Mouse (Mus musculus) heart, postnatal 0 days (tissue): ENCODE measurements around the gene Adcy2. TPM values are rescaled to one million over a fixed set of nuclear protein-coding genes. Genes with fewer than 3 reads are reported as not detected.

Experiments used
- ATAC-seq: fragments of 200-750 bp; cut with Nextera tagmentation; 2 replicates; pipeline ENCODE4 v1.8.0; 2017; ENCODE audit warnings: low read depth, moderate number of reproducible peaks, moderate library complexity; ENCODE audit not compliant: insufficient read depth
- DNase-seq: peaks from one replicate; pipeline ENCODE4 v3.0.0-alpha.2; 2016; ENCODE audit warnings: low spot score
- H3K27ac ChIP-seq: fragments of 300-500 bp; sonication (generic); 2 replicates; pipeline ENCODE4 v1.5.1; 2014; ENCODE audit warnings: low read depth, mild to moderate bottlenecking
- H3K27me3 ChIP-seq: fragments of 300-500 bp; sonication (generic); 2 replicates; pipeline ENCODE4 v1.6.1; 2014; ENCODE audit warnings: low read length, mixed read lengths; ENCODE audit not compliant: control insufficient read depth, insufficient read depth
- H3K36me3 ChIP-seq: fragments of 300-500 bp; sonication (generic); replicated peaks from 2 replicates; pipeline ENCODE4 v1.6.1; 2014; ENCODE audit warnings: low read length, mixed read lengths; ENCODE audit not compliant: control insufficient read depth, insufficient read depth
- H3K4me1 ChIP-seq: fragments of 300-500 bp; sonication (generic); 2 replicates; pipeline ENCODE4 v1.6.1; 2014; ENCODE audit warnings: antibody characterized with exemption; ENCODE audit not compliant: control insufficient read depth, insufficient read depth
- H3K4me2 ChIP-seq: fragments of 300-500 bp; sonication (generic); 2 replicates; pipeline ENCODE4 v1.6.1; 2014; ENCODE audit warnings: low read depth, mild to moderate bottlenecking, low read length, moderate library complexity
- H3K4me3 ChIP-seq: fragments of 300-500 bp; sonication (generic); 2 replicates; pipeline ENCODE4 v1.5.1; 2014; ENCODE audit warnings: low read depth, low read length
- H3K9ac ChIP-seq: fragments of 300-500 bp; sonication (generic); replicated peaks from 2 replicates; pipeline ENCODE4 v1.6.1; 2014; ENCODE audit warnings: low read depth, low read length, mixed read lengths
- H3K9me3 ChIP-seq: fragments of 300-500 bp; sonication (generic); replicated peaks from 2 replicates; pipeline ENCODE4 v1.6.1; 2016; ENCODE audit warnings: low read length; ENCODE audit not compliant: control insufficient read depth
- CTCF ChIP-seq: IDR thresholded peaks from 2 replicates; pipeline ENCODE4 v1.5.1; 2016; ENCODE audit warnings: antibody characterized with exemption, control low read depth, low read depth
- EP300 ChIP-seq: IDR thresholded peaks from 2 replicates; pipeline ENCODE4 v1.6.1; 2016; ENCODE audit warnings: antibody characterized with exemption, low read depth
- WGBS: fragments of 180-500 bp; shearing (Covaris S2); extraction: QIAGEN DNeasy Blood & Tissue Kit; methylation state at CpG from one replicate; pipeline ENCODE4 v1.1.7; 2014; 5-methylcytosine and 5-hydroxymethylcytosine counted together
- polyA plus RNA-seq: library from polyadenylated mRNA; unstranded; fragments of >200 nt; fragmentation: Nextera tagmentation; extraction: Ambion mirVana; gene quantifications from 2 replicates; pipeline ENCODE4 v1.2.1, GENCODE M21; 2015
- total RNA-seq: library from RNA; depleted of rRNA; stranded (reverse); fragments of >200 nt; gene quantifications from 2 replicates; pipeline ENCODE4 v1.2.3, GENCODE M21; 2014; ENCODE audit warnings: low replicate concordance

The Adcy2 gene
- total and polyA plus RNA-seq, 2 experiments from 2014 or later: 0.19 to 0.34 TPM

DNA sequence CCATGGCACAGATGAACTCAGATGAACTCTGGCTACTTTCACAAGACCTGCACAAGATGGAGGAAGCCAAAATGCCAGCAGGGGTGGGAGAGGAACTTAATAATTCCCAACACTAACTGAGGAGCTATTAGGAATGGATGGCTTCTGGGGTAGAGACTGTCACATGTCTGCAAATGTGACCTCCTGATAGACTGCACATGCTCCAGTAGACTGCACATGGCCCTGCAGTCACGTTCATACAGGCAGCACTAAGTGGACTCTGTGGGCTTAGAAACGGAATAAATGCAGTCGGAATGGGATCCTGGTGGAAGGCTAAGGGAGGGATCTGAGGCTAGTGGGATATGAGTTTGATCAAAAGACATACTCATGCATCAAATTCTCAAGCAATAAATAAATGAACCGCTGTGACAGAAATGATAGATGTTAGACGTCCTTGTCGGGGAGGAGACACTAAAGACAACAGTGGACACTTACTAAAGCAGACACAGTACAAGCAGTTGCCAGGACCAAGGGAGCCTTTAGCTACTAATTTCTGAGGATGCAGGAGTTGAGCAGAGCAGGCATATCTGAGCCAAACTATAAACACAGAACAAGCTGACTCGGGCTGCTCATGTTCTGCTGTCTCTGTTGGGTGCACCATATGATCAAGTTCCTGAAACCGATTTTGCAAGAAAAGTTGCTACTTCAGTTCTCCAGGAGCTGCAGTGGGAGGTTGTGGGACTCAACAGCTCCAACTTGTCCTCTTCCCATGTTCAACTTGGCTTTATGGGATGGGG lies 211.9 kb downstream of the Adcy2 start:
- ATAC-seq (no peak), DNase-seq (no peak)
- no peaks in the 10 kb centered on the region for H3K27me3 ChIP-seq
- no peak overlapping the region for H3K9ac ChIP-seq
- 72% methylated on average over 8 of the region's 8 CpGs for WGBS
- TF ChIP-seq CTCF: no peak
- no peak for TF ChIP-seq EP300
- H3K4me2 ChIP-seq: no peak overlapping the region
- H3K27ac ChIP-seq: no peak overlapping the region
- H3K9me3 ChIP-seq: no peaks in the 10 kb centered on the region
- H3K36me3 ChIP-seq: no peaks in the 10 kb centered on the region
- no peak overlapping the region for H3K4me3 ChIP-seq
- H3K4me1 ChIP-seq: no peaks in the 10 kb centered on the region

DNA sequence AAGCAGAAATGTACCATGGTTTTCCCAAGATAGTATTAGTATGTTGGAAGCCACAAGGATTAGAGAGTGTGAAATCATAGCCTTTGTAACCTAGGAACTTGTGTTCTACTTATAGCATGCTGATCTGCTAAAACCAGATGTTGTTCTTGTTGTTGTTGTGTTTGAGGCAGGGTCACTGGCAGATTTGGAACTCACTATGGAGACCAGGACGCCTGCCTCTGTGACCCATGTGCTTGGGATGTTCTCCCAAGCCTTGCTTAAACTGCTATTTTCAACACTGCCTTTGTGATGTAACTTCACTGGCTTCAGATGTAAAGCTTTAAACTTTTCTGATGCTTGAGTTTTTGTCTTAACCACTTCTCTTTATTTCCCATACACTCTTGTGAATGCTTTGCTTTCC lies 216.2 kb downstream of the Adcy2 start:
- 33% methylated on average over 1 of the region's 1 CpGs for WGBS
- H3K27ac ChIP-seq: no peak overlapping the region
- H3K27me3 ChIP-seq: no peaks in the 10 kb centered on the region
- no peak overlapping the region for H3K4me2 ChIP-seq
- no peaks in the 10 kb centered on the region for H3K36me3 ChIP-seq
- ATAC-seq (no peak), DNase-seq (no peak)
- H3K9me3 ChIP-seq: no peaks in the 10 kb centered on the region
- no peak overlapping the region for H3K4me3 ChIP-seq
- TF ChIP-seq EP300 (no peak), CTCF (no peak)
- H3K9ac ChIP-seq: no peak overlapping the region
- H3K4me1 ChIP-seq: no peaks in the 10 kb centered on the region

GRCm38 (mm10) chr13:68778011-68778672 lies 221.2 kb downstream of the Adcy2 start:
- Histone ChIP-seq H3K27ac (no peak overlapping the region), H3K4me1 (no peaks in the 10 kb centered on the region), H3K4me2 (no peak overlapping the region), H3K9me3 (no peaks in the 10 kb centered on the region; the same call in 1 of the 2 replicates), H3K9ac (no peak overlapping the region), H3K27me3 (no peaks in the 10 kb centered on the region), H3K36me3 (no peaks in the 10 kb centered on the region), H3K4me3 (no peak overlapping the region)
- WGBS: 67% methylated on average over 6 of the region's 6 CpGs
- ATAC-seq (no peak), DNase-seq (no peak)
- no peak for TF ChIP-seq CTCF
- TF ChIP-seq EP300: no peak

DNA sequence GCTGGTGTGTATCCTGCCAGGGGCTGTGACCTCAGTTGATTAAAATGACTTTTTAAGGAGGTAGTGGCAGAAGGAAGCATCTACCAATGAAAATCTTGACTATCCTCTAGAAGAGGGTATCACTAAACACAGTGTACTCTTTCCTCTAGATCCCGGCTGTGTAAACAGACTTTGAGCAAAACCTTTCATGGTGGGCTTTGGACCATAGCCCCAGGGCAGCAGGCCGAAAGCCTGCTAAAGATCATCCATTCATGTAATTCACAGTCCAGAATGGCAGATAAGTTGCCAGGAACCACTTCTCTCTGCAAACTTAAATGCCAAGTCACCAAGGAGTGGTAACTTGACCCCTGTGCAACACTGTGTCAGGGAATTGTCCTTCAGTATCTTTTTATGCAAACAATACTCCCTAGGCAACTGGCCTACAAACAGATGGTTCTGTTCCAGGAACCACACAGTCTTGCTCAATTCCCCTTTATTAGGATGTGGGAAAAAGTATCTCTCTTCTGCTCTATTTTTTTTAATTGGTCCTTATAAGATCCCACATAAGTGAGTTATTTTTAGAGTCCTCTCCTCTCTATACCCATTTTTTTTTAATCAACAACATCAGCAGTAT lies 225.6 kb downstream of the Adcy2 start:
- DNase-seq: no peak
- TF ChIP-seq CTCF: no peak
- no peak for TF ChIP-seq EP300
- ATAC-seq: no peak
- Histone ChIP-seq H3K4me2 (no peak overlapping the region), H3K36me3 (no peaks in the 10 kb centered on the region), H3K4me1 (no peaks in the 10 kb centered on the region), H3K9me3 (no peaks in the 10 kb centered on the region; the same call in 1 of the 2 replicates), H3K4me3 (no peak overlapping the region), H3K27ac (no peak overlapping the region), H3K9ac (no peak overlapping the region), H3K27me3 (no peaks in the 10 kb centered on the region)
- 50% methylated on average over 2 of the region's 2 CpGs for WGBS

- no peaks in the 10 kb centered on the region for H3K4me1 ChIP-seq
- H3K9me3 ChIP-seq: no peaks in the 10 kb centered on the region
- H3K4me2 ChIP-seq: no peak overlapping the region
- H3K9ac ChIP-seq: no peak overlapping the region
- no peak for DNase-seq
- no peaks in the 10 kb centered on the region for H3K36me3 ChIP-seq
- no peak overlapping the region for H3K27ac ChIP-seq
- no peaks in the 10 kb centered on the region for H3K27me3 ChIP-seq
- no peak overlapping the region for H3K4me3 ChIP-seq
- no peak for ATAC-seq
- TF ChIP-seq CTCF: no peak
- no peak for TF ChIP-seq EP300
- 64% methylated on average over 3 of the region's 3 CpGs for WGBS
These were observed 230.8 kb downstream of the Adcy2 start for GRCm38 (mm10) chr13:68768588-68768987.
